Mouse (Mus musculus) heart, postnatal 0 days (tissue): ENCODE measurements around the gene Elf2.

Experiments
- CTCF ChIP-seq: IDR thresholded peaks from 2 replicates; pipeline ENCODE4 v1.5.1; 2016; ENCODE audit warnings: antibody characterized with exemption, control low read depth, low read depth
- EP300 ChIP-seq: IDR thresholded peaks from 2 replicates; pipeline ENCODE4 v1.6.1; 2016; ENCODE audit warnings: antibody characterized with exemption, low read depth

- peak; percentile 86 for TF ChIP-seq EP300
- no peak for TF ChIP-seq CTCF
Observed at GRCm38 (mm10) chr3:51224363-51225225, 115.9 kb downstream of the Elf2 start, which contains the start of gene Noct.
